Mouse (Mus musculus) intestine, postnatal 0 days (tissue): ENCODE results near the gene Rab26. TPM values are rescaled to one million over a fixed set of nuclear protein-coding genes. Genes with fewer than 3 reads are reported as not detected.
A peak's percentile ranks its signal among the peaks of the same experiment; 100 is the strongest.

Source experiments
- ATAC-seq: fragments of 200-750 bp; cut with Nextera tagmentation; 2 replicates; pipeline ENCODE4 v1.8.0; 2017; ENCODE audit warnings: mild to moderate bottlenecking, moderate TSS enrichment, moderate library complexity
- H3K27ac ChIP-seq: fragments of 300-500 bp; sonication (generic); 2 replicates; pipeline ENCODE4 v1.5.1; 2014; ENCODE audit warnings: mild to moderate bottlenecking, low read depth, low read length, moderate library complexity
- H3K27me3 ChIP-seq: fragments of 300-500 bp; sonication (generic); replicated peaks from 2 replicates; pipeline ENCODE4 v1.6.1; 2014; ENCODE audit warnings: low read length, mixed read lengths; ENCODE audit not compliant: control insufficient read depth, insufficient read depth
- H3K36me3 ChIP-seq: fragments of 300-500 bp; sonication (generic); 2 replicates; pipeline ENCODE4 v1.6.1; 2014; ENCODE audit warnings: mild to moderate bottlenecking, moderate library complexity; ENCODE audit not compliant: control insufficient read depth, insufficient read depth
- H3K4me1 ChIP-seq: fragments of 300-500 bp; sonication (generic); replicated peaks from 2 replicates; pipeline ENCODE4 v1.6.1; 2014; ENCODE audit warnings: antibody characterized with exemption, low read length, mixed read lengths; ENCODE audit not compliant: control insufficient read depth, insufficient read depth
- H3K4me2 ChIP-seq: fragments of 300-500 bp; sonication (generic); replicated peaks from 2 replicates; pipeline ENCODE4 v1.6.1; 2014; ENCODE audit warnings: low read depth, mild to moderate bottlenecking, moderate library complexity
- H3K4me3 ChIP-seq: fragments of 300-500 bp; sonication (generic); 2 replicates; pipeline ENCODE4 v1.5.1; 2014; ENCODE audit warnings: low read depth, low read length
- H3K9ac ChIP-seq: fragments of 300-500 bp; sonication (generic); 2 replicates; pipeline ENCODE4 v1.6.1; 2014; ENCODE audit warnings: mild to moderate bottlenecking, low read depth, low read length
- H3K9me3 ChIP-seq: fragments of 300-500 bp; sonication (generic); 2 replicates; pipeline ENCODE4 v1.6.1; 2016; ENCODE audit warnings: mixed run types; ENCODE audit not compliant: control insufficient read depth
- CTCF ChIP-seq: sonication (generic); IDR thresholded peaks from 2 replicates; pipeline ENCODE4 v1.5.1; 2016; ENCODE audit warnings: low read depth, mild to moderate bottlenecking, control low read depth, antibody characterized with exemption, moderate library complexity
- WGBS: fragments of 180-500 bp; shearing (Covaris S2); extraction: QIAGEN DNeasy Blood & Tissue Kit; methylation state at CpG from one replicate; pipeline ENCODE4 v1.1.7; 2014; 5-methylcytosine and 5-hydroxymethylcytosine counted together
- polyA plus RNA-seq: library from polyadenylated mRNA; unstranded; fragments of >200 nt; fragmentation: Nextera tagmentation; extraction: Ambion mirVana; gene quantifications from 2 replicates; pipeline ENCODE4 v1.2.1, GENCODE M21; 2015

Rab26 gene
- polyA plus RNA-seq, 1 experiment from 2014 or later, result 0.31 TPM

- TF ChIP-seq CTCF, result no peak
- H3K4me2 ChIP-seq, result peak overlapping the region; percentile 68
- H3K36me3 ChIP-seq, result peaks cover 14% of the 10 kb centered on the region; the same call in 1 of the 2 replicates
- peak overlapping the region; percentile 81 for H3K9ac ChIP-seq
- WGBS, result 0% methylated on average over 18 of the region's 19 CpGs
- H3K27me3 ChIP-seq, result no peaks in the 10 kb centered on the region
- ATAC-seq, result no peak
- peak overlapping the region; percentile 96 for H3K4me3 ChIP-seq
- H3K4me1 ChIP-seq, result peaks cover 11% of the 10 kb centered on the region; the same call in 1 of the 2 replicates
- H3K9me3 ChIP-seq, result no peaks in the 10 kb centered on the region
- peak overlapping the region; percentile 64 for H3K27ac ChIP-seq
These were observed 6.7 kb downstream of the Rab26 start for GRCm38 (mm10) chr17:24527315-24527714.

DNA sequence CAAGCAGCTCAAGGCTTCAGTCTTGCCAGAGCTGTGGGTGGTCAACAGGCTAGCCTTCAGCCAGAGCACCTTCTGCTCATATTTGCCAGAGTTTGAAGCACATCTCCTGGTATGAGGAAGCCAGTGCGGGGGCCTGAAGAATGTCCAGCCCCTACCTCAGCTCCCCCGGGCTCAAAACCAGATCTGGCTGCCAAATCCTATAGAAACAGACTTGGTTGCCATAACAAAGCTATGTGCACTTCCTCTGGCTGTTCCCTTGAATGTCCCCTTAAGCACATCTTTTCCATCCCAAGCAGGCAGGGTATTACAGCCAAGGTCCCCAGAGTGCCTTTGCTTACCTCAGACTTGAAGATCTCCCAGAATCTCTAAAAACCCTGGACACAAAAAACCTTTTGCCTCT lies 9.3 kb downstream of the Rab26 start:
- no peak for ATAC-seq

DNA sequence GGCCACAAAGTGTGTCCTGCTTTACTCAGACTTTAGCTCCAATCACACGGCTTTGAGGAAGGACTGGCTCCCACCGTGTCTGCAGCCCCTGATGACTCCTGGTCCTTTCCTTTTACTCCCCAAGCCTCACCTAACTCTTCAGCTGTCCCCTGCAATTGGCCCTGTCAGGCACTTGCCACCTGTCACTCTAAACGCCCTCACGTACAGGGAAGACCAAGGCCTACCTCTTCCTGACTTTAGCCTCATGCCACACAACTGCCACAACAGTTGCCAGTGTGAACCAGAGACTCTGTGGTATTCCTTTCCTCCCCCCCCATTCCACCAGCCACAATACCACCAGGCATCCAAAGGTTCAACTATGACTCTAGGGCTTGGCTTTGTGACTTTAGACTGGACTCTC lies 13.6 kb downstream of the Rab26 start:
- TF ChIP-seq CTCF, result no peak
- H3K27me3 ChIP-seq, result no peaks in the 10 kb centered on the region
- peaks cover 41% of the 10 kb centered on the region for H3K36me3 ChIP-seq
- no peak overlapping the region for H3K4me3 ChIP-seq
- peaks cover 3% of the 10 kb centered on the region; the same call in 1 of the 2 replicates for H3K4me1 ChIP-seq
- WGBS, result 86% methylated on average over 4 of the region's 4 CpGs
- no peak overlapping the region for H3K9ac ChIP-seq
- H3K27ac ChIP-seq, result no peak overlapping the region
- H3K9me3 ChIP-seq, result no peaks in the 10 kb centered on the region
- no peak for ATAC-seq
- H3K4me2 ChIP-seq, result no peak overlapping the region

More for the DNA sequence above, 9.3 kb downstream of the Rab26 start:
- no peaks in the 10 kb centered on the region for H3K27me3 ChIP-seq
- H3K27ac ChIP-seq, result 0 out of 2 replicates have a peak overlapping the region, but pooled peaks have one; percentile 7
- H3K36me3 ChIP-seq, result peaks cover 11% of the 10 kb centered on the region; the same call in 1 of the 2 replicates
- no peaks in the 10 kb centered on the region for H3K9me3 ChIP-seq
- no peak overlapping the region; the same call in 1 of the 2 replicates for H3K4me2 ChIP-seq
- no peak for TF ChIP-seq CTCF
- peaks cover 7% of the 10 kb centered on the region; the same call in 1 of the 2 replicates for H3K4me1 ChIP-seq
- H3K9ac ChIP-seq, result no peak overlapping the region
- 64% methylated on average over 2 of the region's 2 CpGs for WGBS
- no peak overlapping the region for H3K4me3 ChIP-seq

DNA sequence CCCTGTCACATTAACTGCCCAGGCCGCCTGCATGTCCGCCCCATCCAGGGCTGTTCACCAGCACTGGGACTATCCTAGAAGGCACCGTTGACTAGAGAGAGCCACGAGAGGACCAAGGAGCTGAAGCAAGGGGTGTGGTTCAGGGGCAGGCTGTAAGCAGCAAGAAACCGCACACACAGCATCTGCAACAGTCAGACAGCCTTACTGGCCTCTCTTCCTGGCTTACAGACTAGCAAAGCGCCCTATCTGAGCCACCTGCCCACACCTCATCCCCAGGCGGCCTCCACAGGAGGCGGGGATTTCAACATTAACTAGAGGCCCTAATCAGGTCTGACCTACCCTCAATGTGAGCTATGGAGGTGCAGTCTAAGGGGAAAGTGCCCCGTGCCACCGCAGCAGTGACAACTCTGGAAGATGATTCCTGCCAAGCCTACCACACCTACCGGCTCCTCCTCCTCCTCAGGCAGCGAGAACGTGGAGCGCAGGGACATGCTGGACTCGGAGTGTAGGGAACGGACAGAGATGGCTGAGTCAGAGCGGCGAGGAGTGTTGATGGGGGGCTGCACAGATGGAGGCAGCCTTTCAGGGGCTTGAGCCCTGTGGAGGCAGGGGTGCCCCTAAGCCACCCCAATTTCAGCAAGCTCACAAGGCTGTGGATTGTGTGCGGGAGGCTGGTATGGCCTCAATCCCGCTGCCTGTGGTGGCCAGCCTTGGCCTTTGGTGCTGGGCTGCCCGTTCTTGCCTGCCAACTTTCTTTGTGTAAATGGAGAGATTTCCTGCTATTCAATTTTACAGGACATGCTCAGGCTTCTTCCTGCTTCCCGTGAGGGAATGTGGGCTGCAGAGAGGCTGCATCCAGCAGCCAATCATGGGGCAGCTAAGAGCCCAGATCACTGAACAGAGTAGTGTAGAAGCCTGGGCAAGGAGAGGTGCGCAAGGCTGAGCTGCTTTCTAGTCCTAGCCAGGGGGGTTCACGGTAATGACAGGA lies 19.4 kb downstream of the Rab26 start:
- no peak for TF ChIP-seq CTCF
- peak; percentile 14; the same call in 1 of the 2 replicates for ATAC-seq

GRCm38 (mm10) chr17:24513609-24514008 lies 20.4 kb downstream of the Rab26 start:
- WGBS, result 48% methylated on average over 5 of the region's 5 CpGs
- no peaks in the 10 kb centered on the region for H3K9me3 ChIP-seq
- TF ChIP-seq CTCF, result peak; percentile 86
- no peak overlapping the region for H3K27ac ChIP-seq
- H3K9ac ChIP-seq, result no peak overlapping the region
- peaks cover 87% of the 10 kb centered on the region for H3K36me3 ChIP-seq
- H3K4me1 ChIP-seq, result no peaks in the 10 kb centered on the region
- peak; percentile 24; the same call in 1 of the 2 replicates for ATAC-seq
- H3K27me3 ChIP-seq, result no peaks in the 10 kb centered on the region
- H3K4me3 ChIP-seq, result no peak overlapping the region
- H3K4me2 ChIP-seq, result peak overlapping the region; percentile 27; the same call in 1 of the 2 replicates

More for the DNA sequence above, 19.4 kb downstream of the Rab26 start:
- Histone ChIP-seq H3K27ac (peak overlapping the region; percentile 21), H3K36me3 (peaks cover 83% of the 10 kb centered on the region), H3K4me1 (no peaks in the 10 kb centered on the region), H3K9ac (no peak overlapping the region), H3K4me3 (no peak overlapping the region), H3K27me3 (no peaks in the 10 kb centered on the region), H3K9me3 (no peaks in the 10 kb centered on the region), H3K4me2 (peak overlapping the region; percentile 27)
- WGBS, result 73% methylated on average over 24 of the region's 24 CpGs

- Histone ChIP-seq H3K27me3 (no peaks in the 10 kb centered on the region), H3K4me1 (0 out of 2 replicates have a peak, but pooled peaks cover 6% of the 10 kb centered on the region), H3K4me3 (no peak overlapping the region), H3K9ac (no peak overlapping the region), H3K4me2 (no peak overlapping the region), H3K36me3 (peaks cover 51% of the 10 kb centered on the region), H3K27ac (no peak overlapping the region), H3K9me3 (no peaks in the 10 kb centered on the region)
- 54% methylated on average over 12 of the region's 12 CpGs for WGBS
- peak; percentile 74 for ATAC-seq
- no peak for TF ChIP-seq CTCF
These were observed 26.1 kb downstream of the Rab26 start for GRCm38 (mm10) chr17:24507806-24508460.
